Mouse (Mus musculus) heart, embryonic 11.5 days (tissue): Measurements from ENCODE around the gene Clcn3. TPM values are rescaled to one million over a fixed set of nuclear protein-coding genes. Genes with fewer than 3 reads are reported as not detected.
A peak's percentile ranks its signal among the peaks of the same experiment; 100 is the strongest.

Experiments
- ATAC-seq: fragments of 200-750 bp; cut with Nextera tagmentation; replicated peaks from 2 replicates; pipeline ENCODE4 v1.8.0; 2017; ENCODE audit warnings: moderate library complexity; ENCODE audit not compliant: insufficient number of reproducible peaks, low FRiP score, low TSS enrichment
- H3K27ac ChIP-seq: fragments of 300-500 bp; sonication (generic); 2 replicates; pipeline ENCODE4 v1.5.1; 2014; ENCODE audit warnings: mild to moderate bottlenecking, low read depth, low read length
- H3K27me3 ChIP-seq: fragments of 300-500 bp; sonication (generic); 2 replicates; pipeline ENCODE4 v1.6.1; 2014; ENCODE audit warnings: mild to moderate bottlenecking, low read length, mixed read lengths; ENCODE audit not compliant: control insufficient read depth, insufficient read depth
- H3K36me3 ChIP-seq: fragments of 300-500 bp; sonication (generic); 2 replicates; pipeline ENCODE4 v1.6.1; 2014; ENCODE audit warnings: mild to moderate bottlenecking, low read length, moderate library complexity, mixed read lengths; ENCODE audit not compliant: control insufficient read depth, insufficient read depth
- H3K4me1 ChIP-seq: fragments of 300-500 bp; sonication (generic); 2 replicates; pipeline ENCODE4 v1.6.1; 2014; ENCODE audit warnings: low read length; ENCODE audit not compliant: control insufficient read depth, insufficient read depth
- H3K4me2 ChIP-seq: fragments of 300-500 bp; sonication (generic); 2 replicates; pipeline ENCODE4 v1.6.1; 2014; ENCODE audit warnings: mild to moderate bottlenecking, moderate library complexity
- H3K4me3 ChIP-seq: fragments of 300-500 bp; sonication (generic); 2 replicates; pipeline ENCODE4 v1.5.1; 2014; ENCODE audit warnings: low read depth, low read length
- H3K9ac ChIP-seq: fragments of 300-500 bp; sonication (generic); 2 replicates; pipeline ENCODE4 v1.6.1; 2014; ENCODE audit warnings: mild to moderate bottlenecking, low read depth, low read length, moderate library complexity
- H3K9me3 ChIP-seq: fragments of 300-500 bp; sonication (generic); replicated peaks from 2 replicates; pipeline ENCODE4 v1.6.1; 2016; ENCODE audit warnings: low read length; ENCODE audit not compliant: control insufficient read depth
- WGBS: fragments of 180-500 bp; shearing (Covaris S2); extraction: QIAGEN DNeasy Blood & Tissue Kit; methylation state at CpG from one replicate; pipeline ENCODE4 v1.1.7; 2014; ENCODE audit not compliant: insufficient replicate concordance; 5-methylcytosine and 5-hydroxymethylcytosine counted together
- polyA plus RNA-seq: library from polyadenylated mRNA; unstranded; fragments of >200 nt; fragmentation: Nextera tagmentation; extraction: Ambion mirVana; gene quantifications from 2 replicates; pipeline ENCODE4 v1.2.1, GENCODE M21; 2014

Gene Clcn3
- polyA plus RNA-seq, 1 experiment from 2014 or later, result 24.4 TPM

DNA sequence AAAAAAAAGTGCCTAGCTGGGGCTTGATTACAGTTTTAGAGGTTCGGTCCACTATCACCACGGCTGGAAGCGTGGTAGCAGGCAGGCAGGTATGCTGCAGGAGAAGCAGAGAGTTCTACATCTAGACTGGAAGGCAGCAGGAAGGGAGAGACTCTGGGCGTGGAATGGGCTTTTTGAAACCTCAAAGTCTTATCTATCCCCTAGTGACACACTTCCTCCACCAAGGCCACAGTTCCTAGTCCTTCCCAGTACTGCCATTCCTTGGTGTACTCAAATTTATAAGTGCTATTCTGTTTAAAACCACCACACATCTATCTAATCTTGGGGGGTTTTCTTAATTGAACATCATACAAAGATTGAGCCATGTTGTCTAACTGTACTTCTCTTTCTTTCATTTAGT lies 91.3 kb downstream of the Clcn3 start:
- Histone ChIP-seq H3K27me3 (no peaks in the 10 kb centered on the region), H3K36me3 (no peaks in the 10 kb centered on the region), H3K4me3 (no peak overlapping the region), H3K4me2 (no peak overlapping the region; the same call in 1 of the 2 replicates), H3K9ac (no peak overlapping the region), H3K27ac (no peak overlapping the region), H3K9me3 (no peaks in the 10 kb centered on the region), H3K4me1 (peaks cover 31% of the 10 kb centered on the region)
- no peak for ATAC-seq
- 88% methylated on average over 4 of the region's 4 CpGs for WGBS

DNA sequence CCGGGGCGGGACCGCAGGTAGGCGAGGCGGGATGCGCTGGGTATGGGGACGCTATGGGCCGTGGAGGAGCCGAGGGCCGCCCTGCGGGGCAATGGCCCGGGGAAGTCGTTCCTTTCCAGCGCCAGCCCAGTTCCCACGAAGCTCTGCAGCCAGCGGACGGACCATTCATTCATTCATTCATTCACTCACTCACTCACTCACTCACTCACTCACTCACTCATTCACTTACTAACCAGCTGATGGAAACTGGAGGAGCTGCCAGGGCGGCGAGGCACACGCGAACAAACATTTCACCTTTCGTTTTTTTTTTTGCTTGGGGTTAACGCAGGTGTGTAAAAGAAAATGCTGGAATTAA lies 92.6 kb downstream of the Clcn3 start:
- H3K4me1 ChIP-seq, result peaks cover 21% of the 10 kb centered on the region
- peak overlapping the region; percentile 85 for H3K9ac ChIP-seq
- no peak for ATAC-seq
- H3K36me3 ChIP-seq, result no peaks in the 10 kb centered on the region
- H3K4me2 ChIP-seq, result peak overlapping the region; percentile 82
- H3K4me3 ChIP-seq, result peak overlapping the region; percentile 78
- H3K27me3 ChIP-seq, result no peaks in the 10 kb centered on the region
- no peak overlapping the region for H3K27ac ChIP-seq
- H3K9me3 ChIP-seq, result no peaks in the 10 kb centered on the region
- 1% methylated on average over 23 of the region's 23 CpGs for WGBS

DNA sequence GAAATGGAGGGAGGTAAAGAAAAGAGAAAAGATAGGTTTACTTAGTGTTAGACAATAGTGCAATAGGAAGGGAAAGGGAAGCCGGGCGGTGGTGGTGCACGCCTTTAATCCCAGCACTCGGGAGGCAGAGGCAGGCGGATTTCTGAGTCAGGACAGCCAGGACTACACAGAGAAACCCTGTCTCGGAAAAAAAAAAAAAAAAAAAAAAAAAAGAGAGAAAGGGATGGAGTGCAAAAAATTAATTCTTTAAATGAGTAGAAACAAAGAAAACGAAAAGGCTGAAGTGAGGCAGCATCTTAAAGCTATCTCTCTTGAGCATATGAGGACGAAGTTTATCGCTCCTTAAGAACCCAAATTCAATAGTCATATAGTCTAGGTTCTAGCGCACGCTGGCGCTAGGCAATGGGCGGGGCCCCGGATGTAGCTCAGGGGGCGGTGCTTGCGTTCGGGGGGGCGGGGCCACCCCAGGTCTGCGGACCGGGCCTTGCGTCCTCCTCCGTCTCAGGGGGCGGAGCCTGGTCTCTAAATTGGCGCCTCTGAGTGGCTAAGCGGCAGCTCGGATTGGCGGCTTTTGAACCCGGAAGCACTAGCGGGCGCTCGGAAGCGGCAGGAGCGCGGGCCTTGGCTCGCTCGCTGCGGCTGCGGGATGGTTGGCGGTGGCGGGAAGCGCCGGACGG lies 93.1 kb downstream of the Clcn3 start, which contains the start of gene Hpf1:
TSS of gene Hpf1 (plus strand) at position 576 of the 677 bp plus-strand sequence.
- Histone ChIP-seq H3K27me3 (no peaks in the 10 kb centered on the region), H3K4me3 (peak within 1 kb of the TSS; percentile 78), H3K4me2 (peak within 1 kb of the TSS; percentile 82), H3K9me3 (no peaks in the 10 kb centered on the region), H3K27ac (no peak within 1 kb of the TSS), H3K9ac (peak within 1 kb of the TSS; percentile 85), H3K4me1 (peaks cover 16% of the 10 kb centered on the region), H3K36me3 (no peaks in the 10 kb centered on the region)
- 5% methylated on average over 43 of the region's 43 CpGs for WGBS
- ATAC-seq, result peak; percentile 97

DNA sequence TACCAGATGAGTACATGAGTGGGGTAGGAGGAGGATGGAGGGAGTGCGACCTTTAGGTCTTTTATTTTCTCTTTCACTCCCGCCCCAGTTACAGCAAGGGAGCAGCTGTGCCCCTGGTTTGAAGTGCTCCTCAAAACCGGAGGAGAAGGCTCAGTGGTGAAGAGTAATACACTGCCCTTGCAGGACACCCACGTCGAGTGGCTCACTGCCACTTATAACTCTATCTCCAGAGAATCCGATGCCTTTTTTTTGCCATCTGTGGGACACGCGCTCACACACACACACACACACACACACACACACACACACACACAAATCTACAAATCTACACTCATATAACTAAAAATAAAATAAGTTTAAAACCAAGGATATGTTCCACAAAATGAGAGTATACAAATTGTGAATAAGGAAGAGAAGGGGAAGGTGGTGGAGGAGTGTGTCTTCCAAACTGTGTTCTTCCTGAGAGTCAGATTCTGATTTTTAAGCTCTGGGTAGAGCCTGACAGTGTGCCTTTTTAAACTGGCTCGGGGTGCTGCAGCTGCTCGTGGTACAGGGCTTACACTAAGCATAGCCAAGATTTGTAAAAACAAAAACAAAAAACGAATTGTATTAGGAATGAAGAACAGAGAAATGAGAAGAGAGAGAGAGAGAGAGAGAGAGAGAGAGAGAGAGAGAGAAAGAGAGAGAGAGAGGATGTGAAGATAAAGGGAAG lies 93.8 kb downstream of the Clcn3 start:
- Histone ChIP-seq H3K4me3 (peak overlapping the region; percentile 78; the same call in 1 of the 2 replicates), H3K4me2 (peak overlapping the region; percentile 82), H3K9me3 (no peaks in the 10 kb centered on the region), H3K27me3 (no peaks in the 10 kb centered on the region), H3K4me1 (peaks cover 13% of the 10 kb centered on the region), H3K9ac (no peak overlapping the region), H3K27ac (no peak overlapping the region), H3K36me3 (no peaks in the 10 kb centered on the region)
- WGBS, result 81% methylated on average over 11 of the region's 11 CpGs
- no peak for ATAC-seq

DNA sequence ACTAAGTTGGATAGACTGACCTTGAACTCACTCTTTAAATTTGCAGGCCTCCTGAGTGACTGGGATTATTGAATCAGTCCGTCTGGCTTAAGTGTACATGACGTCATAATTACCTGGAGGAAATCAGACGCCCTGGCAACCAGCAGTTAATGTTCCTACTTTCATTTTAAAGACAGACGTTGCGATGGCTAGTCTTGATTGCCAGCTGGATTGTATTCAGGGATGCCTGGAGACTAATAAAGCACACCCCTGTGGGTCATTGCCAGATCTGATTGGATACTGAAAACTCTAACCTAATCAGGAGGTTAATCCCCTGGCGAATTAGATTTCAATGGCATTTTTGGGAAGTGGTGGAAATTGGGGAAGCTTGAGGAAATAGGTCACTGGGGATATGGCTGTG lies 96.4 kb downstream of the Clcn3 start:
- no peak overlapping the region for H3K9ac ChIP-seq
- WGBS, result 70% methylated on average over 6 of the region's 6 CpGs

DNA sequence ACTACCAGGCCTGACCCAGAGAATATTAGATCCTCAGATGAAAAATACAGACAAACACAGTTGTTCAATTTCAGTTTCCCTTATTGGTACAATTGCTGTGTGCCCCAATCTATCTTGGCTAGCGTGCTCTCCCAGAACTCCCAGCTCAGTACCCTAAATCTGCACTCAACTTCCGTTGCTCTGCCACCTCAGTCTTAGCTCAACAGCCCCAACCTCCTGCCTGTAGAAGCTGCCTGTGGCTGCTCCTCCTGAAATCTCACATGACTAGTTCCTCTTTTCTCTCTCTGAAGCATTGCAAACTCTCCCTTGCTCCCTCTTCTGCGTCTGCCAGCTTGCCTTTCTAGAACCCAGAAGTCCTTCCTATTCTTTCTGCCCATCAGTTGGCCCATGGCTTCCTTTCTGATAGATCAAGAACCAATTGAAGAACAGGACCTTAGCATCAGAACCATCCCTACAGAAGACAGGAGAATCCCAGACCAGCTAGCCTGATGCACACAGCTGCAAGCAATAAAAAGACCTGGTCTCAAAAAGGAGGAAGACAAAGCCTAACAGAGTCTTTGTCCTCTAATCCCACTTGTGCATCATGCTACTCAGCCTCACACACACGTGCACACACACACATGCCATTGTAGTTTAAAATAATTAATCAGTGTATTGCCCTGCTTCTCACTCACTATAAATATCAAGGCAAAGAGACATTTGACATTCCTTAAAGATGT lies 99.5 kb downstream of the Clcn3 start:
- no peaks in the 10 kb centered on the region for H3K4me1 ChIP-seq
- no peak overlapping the region for H3K27ac ChIP-seq
- H3K4me2 ChIP-seq, result no peak overlapping the region
- H3K9ac ChIP-seq, result no peak overlapping the region
- H3K27me3 ChIP-seq, result no peaks in the 10 kb centered on the region
- no peaks in the 10 kb centered on the region for H3K9me3 ChIP-seq
- ATAC-seq, result no peak
- no peaks in the 10 kb centered on the region for H3K36me3 ChIP-seq
- H3K4me3 ChIP-seq, result no peak overlapping the region
- 78% methylated on average over 4 of the region's 4 CpGs for WGBS

More for the DNA sequence above, 96.4 kb downstream of the Clcn3 start:
- Histone ChIP-seq H3K4me1 (peaks cover 9% of the 10 kb centered on the region), H3K9me3 (no peaks in the 10 kb centered on the region), H3K36me3 (no peaks in the 10 kb centered on the region), H3K27ac (no peak overlapping the region), H3K4me3 (no peak overlapping the region), H3K27me3 (no peaks in the 10 kb centered on the region), H3K4me2 (no peak overlapping the region)
- no peak for ATAC-seq

DNA sequence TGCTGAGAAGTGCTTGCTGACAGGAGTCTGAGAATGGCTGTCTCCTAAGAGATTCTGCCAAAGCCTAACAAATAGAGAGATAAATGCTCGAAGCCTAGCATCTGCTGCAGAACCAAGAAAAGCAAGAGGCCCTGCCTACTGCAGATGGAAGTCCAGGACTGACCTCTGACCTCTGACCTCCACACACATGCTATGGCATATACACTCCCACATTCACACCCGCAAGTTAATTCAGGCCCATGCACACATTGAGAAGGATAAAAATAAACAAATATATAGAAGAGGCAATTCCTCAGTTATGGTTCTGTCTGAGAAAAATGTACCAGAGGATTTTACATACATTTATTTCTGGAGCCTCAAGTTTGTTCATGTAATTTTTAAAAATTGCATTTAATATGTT lies 104.5 kb downstream of the Clcn3 start:
- Histone ChIP-seq H3K9ac (no peak overlapping the region), H3K36me3 (no peaks in the 10 kb centered on the region), H3K9me3 (no peaks in the 10 kb centered on the region), H3K27ac (no peak overlapping the region), H3K4me2 (no peak overlapping the region), H3K4me1 (no peaks in the 10 kb centered on the region), H3K4me3 (no peak overlapping the region), H3K27me3 (no peaks in the 10 kb centered on the region)
- ATAC-seq, result no peak
- 52% methylated on average over 2 of the region's 2 CpGs for WGBS

DNA sequence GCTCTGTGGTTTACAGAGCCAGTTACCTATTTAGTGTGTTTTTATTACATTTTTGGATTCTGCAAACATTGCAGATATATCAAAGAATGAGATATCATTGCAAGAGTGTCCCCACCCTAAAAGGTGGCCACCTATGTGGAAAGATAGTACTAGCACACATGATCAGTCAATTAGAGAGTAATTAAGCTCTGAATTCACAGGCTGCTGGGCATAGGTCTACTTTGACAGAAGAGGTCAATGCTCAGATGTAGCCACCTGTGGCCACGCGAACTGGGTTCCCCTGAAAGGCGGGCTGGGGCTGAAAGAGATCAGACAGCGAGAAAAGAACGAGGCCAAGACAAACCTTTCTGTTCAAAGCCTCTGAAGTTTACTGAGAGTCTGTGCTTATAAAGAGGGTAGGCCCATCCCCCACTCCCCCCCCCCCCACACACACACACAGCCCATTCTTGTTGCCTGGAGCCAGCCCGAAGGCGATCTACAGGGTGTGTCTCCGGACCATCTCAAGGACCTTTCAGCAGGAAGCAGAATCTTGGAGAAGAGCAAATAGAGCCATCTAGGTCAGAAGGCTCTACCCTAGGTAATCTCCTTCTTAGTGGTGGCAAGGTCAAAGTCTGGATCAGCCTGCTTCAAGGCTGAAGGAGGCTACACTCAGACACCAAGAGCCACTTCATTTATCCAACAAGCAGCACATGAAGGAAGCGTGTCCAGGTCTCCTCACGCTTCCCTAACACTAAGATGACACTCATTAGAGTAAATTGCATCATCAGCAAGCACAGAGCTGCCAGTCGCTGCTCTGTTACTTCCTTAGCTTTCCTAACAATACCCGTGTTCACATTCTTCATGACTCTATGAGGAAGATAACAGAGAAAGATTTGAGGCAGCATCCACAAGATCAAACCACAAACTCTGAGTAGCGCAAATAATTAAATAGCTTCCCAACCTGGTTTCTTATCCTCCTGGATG lies 112.6 kb downstream of the Clcn3 start:
- no peak overlapping the region for H3K4me2 ChIP-seq
- no peak overlapping the region for H3K27ac ChIP-seq
- no peaks in the 10 kb centered on the region for H3K36me3 ChIP-seq
- no peaks in the 10 kb centered on the region for H3K4me1 ChIP-seq
- H3K27me3 ChIP-seq, result no peaks in the 10 kb centered on the region
- 78% methylated on average over 13 of the region's 13 CpGs for WGBS
- no peak for ATAC-seq
- no peak overlapping the region for H3K9ac ChIP-seq
- H3K4me3 ChIP-seq, result no peak overlapping the region
- H3K9me3 ChIP-seq, result no peaks in the 10 kb centered on the region
